In genomic region chr12:30003680-30004364, GRCm38 (mm10) we compare ENCODE assay signal across 11 mouse cellular contexts.
DNase-seq lines count a peak whose midpoint lies in the region; ATAC-seq and TF ChIP-seq lines count a peak whose summit lies in the region.
"Had no signal": no experiment of that assay in that cellular context is flagged by ENCODE, and none has a peak within 500 bp of the region (broad histone marks: within the 10 kb centered on the region; RNA-seq: fewer than 3 reads in every experiment).

No protein-coding gene starts in this region.

- WGBS in midbrain, postnatal 0 days = 50% methylated on average over 14 of the region's 14 CpGs

- peak; percentile 28; the same call in 1 of the 2 replicates for ATAC-seq in midbrain, postnatal 0 days (ENCODE audit: low FRiP score)

- no peak overlapping the region for H3K4me3 ChIP-seq in midbrain, postnatal 0 days (ENCODE audit: low read depth, low read length)
- H3K4me3 ChIP-seq: stomach, embryonic 15.5 days had no signal

- no peak overlapping the region for H3K9ac ChIP-seq in midbrain, postnatal 0 days (replicated peaks; ENCODE audit: low read length, poor library complexity, severe bottlenecking)
- H3K9ac ChIP-seq: stomach, embryonic 15.5 days had no signal

- peaks cover 68% of the 10 kb centered on the region for H3K36me3 ChIP-seq in midbrain, postnatal 0 days (ENCODE audit: insufficient read depth, low read length)

- H3K4me2 ChIP-seq in midbrain, postnatal 0 days (ENCODE audit: low read depth, low read length, poor library complexity, severe bottlenecking) = no peak overlapping the region
- H3K4me2 ChIP-seq: stomach, embryonic 15.5 days had no signal

- DNase-seq in layer of hippocampus, adult 18-20 months (ENCODE audit: low spot score in 2 of 2) = peak; percentile 31 to 75
- DNase-seq in layer of hippocampus, postnatal 10 days (ENCODE audit: low spot score in 2 of 2) = no peak
- peak; percentile 52 for DNase-seq in brain, adult 2 months (ENCODE audit: low read depth, low spot score)
- DNase-seq in heart, postnatal 10 days = peak; percentile 48 to 58
- DNase-seq in midbrain, postnatal 0 days (ENCODE audit: low spot score) = peak; percentile 76
- no peak for DNase-seq in thymus, postnatal 14 days
- DNase-seq in kidney, adult 9 months = no peak
- DNase-seq in left cerebral cortex, adult 9 months (ENCODE audit: low spot score in 2 of 2) = no peak

- H3K9me3 ChIP-seq in midbrain, postnatal 0 days (ENCODE audit: low read length) = no peaks in the 10 kb centered on the region
- H3K9me3 ChIP-seq: stomach, embryonic 15.5 days had no signal

- no peak for TF ChIP-seq CTCF in midbrain, postnatal 0 days (IDR thresholded peaks at IDR 0.05)

- H3K27ac ChIP-seq in midbrain, postnatal 0 days (ENCODE audit: low read depth, low read length) = 0 out of 2 replicates have a peak overlapping the region, but pooled peaks have one; percentile 6
- H3K27ac ChIP-seq: kidney, postnatal 0 days; stomach, embryonic 15.5 days had no signal

- H3K4me1 ChIP-seq in midbrain, postnatal 0 days (ENCODE audit: insufficient read depth, low read length) = no peaks in the 10 kb centered on the region
- H3K4me1 ChIP-seq: megakaryocyte, embryonic 14.5 days; stomach, embryonic 15.5 days had no signal

- H3K27me3 ChIP-seq in midbrain, postnatal 0 days (ENCODE audit: insufficient read depth, low read length) = no peaks in the 10 kb centered on the region
- H3K27me3 ChIP-seq: megakaryocyte, embryonic 14.5 days; stomach, embryonic 15.5 days had no signal

- intact Hi-C loops in heart, postnatal 10 days (cut with DNase I) = no loop called here

Comparison
In these comparisons a context has a peak if more than half of its experiments do, and no peak if none do; other contexts are left out.
1. DNase-seq: peak in layer of hippocampus, adult 18-20 months (2 of 2), brain, adult 2 months (single experiment), heart, postnatal 10 days (2 of 2) and midbrain, postnatal 0 days (single experiment); none in layer of hippocampus, postnatal 10 days (0 of 2), thymus, postnatal 14 days (single experiment), kidney, adult 9 months (single experiment) and left cerebral cortex, adult 9 months (0 of 2).